Mouse (Mus musculus): ENCODE data around the gene Gpc2.

The Gpc2 gene

GRCm38 (mm10) chr5:138262582-138263240 lies 17.1 kb downstream of the Gpc2 start:
- in situ Hi-C loops (cut with MseI, MboI), result no loop called here

DNA sequence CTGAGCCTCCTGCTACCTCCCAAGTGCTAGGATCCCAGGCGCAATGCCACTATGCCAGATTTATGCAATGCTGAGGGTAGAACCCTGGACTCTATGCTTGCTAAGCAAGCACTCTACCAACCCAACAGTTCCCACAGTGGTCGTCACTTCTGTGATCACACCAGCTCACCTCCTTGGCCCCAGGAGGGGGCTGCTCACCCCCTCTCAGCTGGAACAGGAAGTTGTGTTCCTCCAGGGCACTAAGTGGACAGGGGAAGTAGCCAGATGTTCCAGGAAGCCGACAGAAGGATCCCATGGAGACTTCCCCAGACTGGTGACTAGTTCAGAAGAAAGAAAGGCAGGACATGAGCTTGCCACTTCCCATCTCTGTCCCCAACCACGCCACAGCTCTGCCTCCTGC lies 17.8 kb downstream of the Gpc2 start:
- in situ Hi-C loops (cut with MseI, MboI), result no loop called here

DNA sequence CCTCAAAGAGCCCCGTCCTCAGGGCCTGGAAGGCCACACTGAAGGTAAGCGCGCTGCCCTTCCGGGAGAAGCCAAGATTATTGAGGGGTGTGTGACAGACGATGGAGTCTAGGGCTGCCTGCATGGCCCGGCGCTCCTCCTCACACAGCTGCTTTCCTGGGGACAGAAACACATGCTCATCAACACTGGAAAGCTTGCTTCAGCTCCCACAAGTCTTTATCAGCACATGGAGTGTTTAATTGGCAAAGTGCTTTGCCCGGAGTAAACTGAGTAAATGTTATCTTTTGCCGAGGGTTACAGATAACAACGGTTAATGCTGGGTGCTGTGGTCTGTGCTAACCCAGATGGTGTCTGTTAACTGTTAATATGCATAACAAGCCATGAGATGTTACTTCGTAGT lies 19.0 kb downstream of the Gpc2 start:
- in situ Hi-C loops (cut with MseI, MboI), result no loop called here

- in situ Hi-C loops (cut with MseI, MboI), result no loop called here
Observed at GRCm38 (mm10) chr5:138260051-138260450, 19.8 kb downstream of the Gpc2 start.

DNA sequence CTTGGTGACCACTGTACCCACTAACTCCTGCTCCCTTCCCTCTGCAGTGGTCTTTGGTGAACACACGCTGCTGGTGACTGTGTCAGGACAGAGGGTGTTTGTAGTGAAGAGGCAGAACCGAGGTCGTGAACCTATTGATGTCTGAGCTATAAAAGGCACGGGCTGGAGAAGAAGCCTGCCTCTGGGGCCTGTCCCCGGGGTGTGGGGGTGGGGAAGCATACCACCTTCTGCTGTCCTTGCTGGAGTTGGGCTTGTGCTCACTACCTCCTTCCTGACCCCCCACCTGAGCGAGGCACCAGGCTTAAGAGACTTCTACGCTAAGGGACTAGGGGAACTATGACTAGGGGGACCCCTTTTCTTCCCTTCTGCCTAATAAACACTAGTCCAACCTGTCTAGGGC lies 20.8 kb downstream of the Gpc2 start:
- in situ Hi-C loops (cut with MseI, MboI), result no loop called here

DNA sequence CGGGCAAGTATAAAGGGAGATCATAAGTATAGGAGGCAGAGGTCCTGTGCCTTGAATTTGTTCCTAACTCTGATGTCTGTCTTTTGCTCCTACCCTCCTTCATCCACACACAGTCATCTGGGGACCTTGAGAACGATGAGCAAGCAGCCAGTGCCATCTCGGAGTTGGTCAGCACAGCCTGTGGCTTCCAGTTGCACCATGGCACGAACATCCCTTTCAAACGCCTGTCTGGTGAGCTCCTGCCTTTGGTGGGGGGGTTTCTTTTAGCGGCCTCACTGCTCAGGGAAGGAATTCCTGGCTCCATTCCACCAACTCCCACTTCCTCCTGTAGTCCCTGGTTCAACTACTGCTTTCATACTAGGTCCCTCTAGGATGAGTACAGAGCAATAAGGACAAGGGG lies 21.3 kb downstream of the Gpc2 start:
- in situ Hi-C loops (cut with MseI, MboI), result no loop called here

DNA sequence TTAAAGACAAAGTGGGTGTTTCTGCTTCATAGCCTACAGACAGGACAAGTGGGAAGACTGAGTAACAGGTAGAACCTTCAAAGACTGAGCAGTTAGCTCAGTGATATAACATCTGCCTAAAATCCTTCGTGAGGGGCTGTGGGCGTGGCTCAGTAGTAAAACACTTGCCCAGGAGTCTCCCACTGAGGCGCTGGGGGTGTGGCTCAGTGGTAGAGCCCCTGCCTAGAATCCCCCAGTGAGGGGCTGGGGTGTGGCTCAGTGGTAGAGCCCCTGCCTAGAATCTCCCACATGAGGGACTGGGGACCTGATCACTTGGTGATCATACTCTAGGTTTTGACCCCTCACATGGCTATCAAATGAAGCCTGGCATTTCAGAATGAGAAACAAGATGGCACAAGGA lies 21.7 kb downstream of the Gpc2 start:
- in situ Hi-C loops (cut with MseI, MboI), result no loop called here

DNA sequence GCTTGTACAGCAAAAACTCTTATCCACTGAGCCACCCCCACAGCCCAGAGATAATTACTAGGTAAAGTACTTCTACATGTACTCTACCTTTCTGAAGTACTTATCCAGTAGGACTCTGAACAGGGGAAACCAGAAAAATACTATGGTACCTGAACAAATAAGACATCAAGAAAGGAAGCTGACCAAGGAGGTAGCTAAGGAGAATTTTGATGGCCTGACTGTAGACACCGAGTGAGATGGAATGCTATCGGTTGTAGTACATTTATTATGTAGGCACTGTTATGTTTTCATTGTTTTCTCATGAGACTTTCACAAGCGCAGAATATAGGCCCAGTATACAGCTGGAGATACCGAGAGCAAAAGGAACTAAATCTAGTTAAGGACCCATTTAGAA lies 22.2 kb downstream of the Gpc2 start:
- in situ Hi-C loops (cut with MseI, MboI), result no loop called here

GRCm38 (mm10) chr5:138256966-138257584 lies 22.7 kb downstream of the Gpc2 start:
- in situ Hi-C loops (cut with MseI, MboI), result no loop called here

- in situ Hi-C loops (cut with MseI, MboI), result no loop called here
Observed at GRCm38 (mm10) chr5:138256094-138256467, 23.7 kb downstream of the Gpc2 start.

DNA sequence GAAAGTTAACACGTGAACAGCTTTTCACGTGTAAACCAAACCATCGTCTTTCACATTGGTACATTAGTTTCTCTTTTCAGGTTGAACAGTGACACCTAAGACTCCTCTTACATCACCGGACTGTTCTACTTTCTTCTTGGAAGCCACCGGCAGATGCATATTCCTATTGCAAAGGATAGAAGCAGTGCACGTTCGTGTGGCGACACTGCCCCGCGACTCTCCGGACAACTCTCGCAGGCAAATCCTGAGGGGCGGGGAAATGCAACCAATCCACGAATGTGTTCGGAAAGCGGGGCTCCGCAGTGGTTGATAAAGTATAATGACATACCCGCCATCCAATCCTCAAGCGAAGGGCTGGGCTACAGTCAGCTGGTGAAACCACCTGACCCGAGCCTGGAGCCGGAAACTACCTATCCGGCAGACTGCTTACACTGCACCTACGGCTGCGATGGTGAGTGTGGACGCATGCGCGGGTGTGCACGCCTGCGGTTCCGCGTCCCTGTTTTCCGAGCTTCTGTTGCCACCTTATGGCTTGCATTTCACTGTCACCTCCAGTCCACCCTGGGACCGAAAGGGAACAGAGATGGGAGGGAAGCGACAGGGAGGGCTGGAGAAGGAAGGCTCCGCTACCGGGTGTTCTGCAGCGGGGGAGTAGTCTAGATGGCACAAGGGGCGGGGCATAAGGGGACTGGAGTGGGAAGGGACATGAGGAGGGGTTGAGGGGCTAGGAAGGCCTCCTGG lies 24.3 kb downstream of the Gpc2 start, which contains the start of gene Lamtor4:
TSS of gene Lamtor4 (plus strand) at position 130 of the 741 bp plus-strand sequence.
- in situ Hi-C loops (cut with MseI, MboI), result no loop called here

DNA sequence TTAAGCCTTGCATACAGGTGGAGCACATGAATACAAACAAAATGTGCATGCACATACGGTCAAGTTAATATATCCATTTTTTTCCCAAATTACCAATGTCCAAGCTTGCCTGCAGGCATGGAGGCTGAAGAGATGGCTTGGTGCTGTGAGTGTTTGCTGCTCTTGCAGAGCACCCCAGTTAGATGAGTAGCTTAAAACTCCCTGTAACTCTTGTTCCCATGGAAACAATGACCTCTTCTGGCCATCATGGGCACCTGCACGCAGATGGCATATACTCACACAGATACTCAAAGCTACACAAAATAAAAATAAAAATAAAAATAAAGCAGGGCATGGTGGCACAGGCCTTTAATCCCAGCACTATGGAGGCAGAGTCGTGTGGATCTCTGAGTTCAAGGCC lies 26.7 kb downstream of the Gpc2 start:
- in situ Hi-C loops (cut with MseI, MboI), result loop anchor here (5.0 kb wide), 1 partner anchor 46 kb away; no protein-coding TSS in a partner anchor

DNA sequence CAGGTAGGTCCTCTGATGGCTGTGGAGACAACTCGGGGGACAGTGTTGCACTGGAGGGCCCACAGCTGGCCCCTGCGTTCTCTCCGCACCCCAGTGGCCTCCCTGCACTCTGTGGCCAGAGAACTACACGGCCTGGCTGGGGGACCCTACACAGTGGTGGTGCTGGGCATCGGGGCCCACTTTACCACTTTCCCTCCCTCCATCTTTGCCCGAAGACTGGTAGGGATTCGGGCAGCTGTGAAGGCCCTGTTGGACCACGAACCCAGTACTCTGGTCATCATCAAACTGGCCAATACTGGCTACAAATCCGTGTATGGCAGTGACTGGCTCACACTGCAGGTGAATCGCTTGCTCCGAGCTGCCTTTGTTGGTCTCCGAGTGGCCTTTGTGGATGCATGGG lies 28.7 kb downstream of the Gpc2 start:
- in situ Hi-C loops (cut with MseI, MboI), result loop anchor here (5.0 kb wide), 1 partner anchor 44 kb away; no protein-coding TSS in a partner anchor

DNA sequence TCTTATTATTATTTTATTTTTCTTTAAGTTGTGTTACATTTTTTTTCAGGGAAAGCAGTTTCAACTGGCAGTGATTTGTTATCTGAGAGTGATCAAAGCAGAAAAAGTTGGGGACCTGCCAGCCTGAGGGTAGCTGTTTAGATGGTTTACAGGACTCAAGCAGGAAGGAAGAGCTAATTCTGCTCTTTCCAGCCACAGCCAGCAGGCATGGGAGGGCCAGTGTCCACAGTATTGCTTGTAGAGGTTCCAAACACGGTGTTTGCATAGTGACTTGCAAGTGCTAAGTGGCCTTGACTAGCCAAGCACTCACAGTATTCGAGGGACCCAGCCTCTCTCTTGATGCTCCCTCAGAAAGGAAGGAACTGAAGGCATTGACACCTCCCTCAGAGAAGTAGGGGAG lies 38.3 kb downstream of the Gpc2 start:
- in situ Hi-C loops (cut with MseI, MboI), result no loop called here

DNA sequence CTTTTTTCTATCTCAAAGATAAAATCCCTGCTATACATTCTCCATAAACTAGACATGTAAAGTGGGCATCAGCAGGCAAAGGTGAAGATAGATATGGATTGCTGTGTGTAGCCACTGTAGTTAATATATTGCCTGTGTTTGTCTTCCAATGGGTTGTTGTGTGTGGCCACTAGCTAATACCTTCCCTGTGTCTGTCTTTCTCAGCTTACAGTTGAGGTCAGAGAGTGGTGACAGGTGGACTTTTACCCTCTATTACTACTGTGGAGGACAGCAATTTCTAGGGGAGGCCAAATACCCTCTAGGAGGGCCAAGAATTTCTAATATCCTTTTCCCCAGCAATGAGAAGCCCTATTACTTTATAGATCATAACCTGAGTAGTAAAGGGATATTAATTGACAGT lies 45.6 kb downstream of the Gpc2 start:
- in situ Hi-C loops (cut with MseI, MboI), result no loop called here

DNA sequence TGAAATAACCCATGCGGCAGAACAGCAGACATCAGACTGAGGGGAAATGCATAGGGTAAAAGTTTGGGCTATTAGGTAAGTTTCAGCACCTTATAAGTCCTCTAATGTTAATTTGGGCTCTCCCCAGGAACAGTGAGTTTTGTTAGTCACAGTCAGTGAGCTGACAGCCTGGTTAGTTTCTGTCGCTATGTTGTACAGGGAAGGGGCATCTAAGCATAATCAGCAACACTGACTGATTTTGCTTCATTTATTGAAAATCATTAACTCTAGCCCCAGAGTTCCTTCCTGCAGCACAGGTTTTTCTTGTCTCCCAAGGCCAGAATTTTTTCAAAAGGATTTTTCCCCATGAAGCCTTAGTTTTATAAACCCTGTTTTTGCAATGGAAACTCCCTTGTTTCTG lies 46.0 kb downstream of the Gpc2 start:
- in situ Hi-C loops (cut with MseI, MboI), result no loop called here

GRCm38 (mm10) chr5:138229511-138229910 lies 50.3 kb downstream of the Gpc2 start:
- in situ Hi-C loops (cut with MseI, MboI), result no loop called here

DNA sequence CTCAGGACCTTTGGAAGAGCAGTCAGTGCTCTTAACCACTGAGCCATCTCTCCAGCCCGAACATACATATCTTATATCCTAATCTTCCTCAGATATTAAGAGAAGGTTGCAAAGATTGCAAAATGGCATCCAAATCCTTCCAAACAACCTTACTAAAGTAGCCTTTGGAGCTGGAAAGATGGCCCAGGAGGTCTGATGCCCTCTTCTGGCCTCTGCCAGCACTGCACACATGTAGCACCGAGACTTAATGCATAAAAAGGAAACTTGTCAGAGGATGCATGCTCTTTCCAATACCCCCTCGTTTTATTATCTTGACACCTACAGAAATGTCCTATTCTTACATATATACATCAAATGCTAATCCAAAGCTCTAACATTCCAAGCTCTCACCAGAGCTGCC lies 51.8 kb downstream of the Gpc2 start:
- in situ Hi-C loops (cut with MseI, MboI), result no loop called here

- in situ Hi-C loops (cut with MseI, MboI), result no loop called here
Observed at GRCm38 (mm10) chr5:138227367-138227766, 52.4 kb downstream of the Gpc2 start.

- in situ Hi-C loops (cut with MseI, MboI), result no loop called here
Observed at GRCm38 (mm10) chr5:138226491-138226890, 53.3 kb downstream of the Gpc2 start.

- in situ Hi-C loops (cut with MseI, MboI), result no loop called here
Observed at GRCm38 (mm10) chr5:138225700-138226099, 54.1 kb downstream of the Gpc2 start, which contains the start of gene Nxpe5. Nxpe5 (plus strand) TSS chr5:138225898.
